Mouse (Mus musculus) stomach, postnatal 0 days (tissue): ENCODE results near the gene Pdzd2. TPM values are rescaled to one million over a fixed set of nuclear protein-coding genes. Genes with fewer than 3 reads are reported as not detected.

Experiments
- ATAC-seq: fragments of 200-750 bp; cut with Nextera tagmentation; 2 replicates; pipeline ENCODE4 v1.8.0; 2017; ENCODE audit not compliant: low FRiP score, low TSS enrichment
- DNase-seq: peaks from one replicate; pipeline ENCODE4 v3.0.0-alpha.2; 2016; ENCODE audit warnings: low spot score
- H3K27ac ChIP-seq: fragments of 300-500 bp; sonication (generic); replicated peaks from 2 replicates; pipeline ENCODE4 v1.5.1; 2014; ENCODE audit warnings: mild to moderate bottlenecking, control low read depth
- H3K27me3 ChIP-seq: fragments of 300-500 bp; sonication (generic); 2 replicates; pipeline ENCODE4 v1.6.1; 2014; ENCODE audit warnings: low read length; ENCODE audit not compliant: control insufficient read depth, insufficient read depth
- H3K36me3 ChIP-seq: fragments of 300-500 bp; sonication (generic); 2 replicates; pipeline ENCODE4 v1.6.1; 2014; ENCODE audit warnings: low read length, mixed read lengths; ENCODE audit not compliant: control insufficient read depth, insufficient read depth
- H3K4me1 ChIP-seq: fragments of 300-500 bp; sonication (generic); replicated peaks from 2 replicates; pipeline ENCODE4 v1.6.1; 2014; ENCODE audit warnings: antibody characterized with exemption; ENCODE audit not compliant: control insufficient read depth, insufficient read depth
- H3K4me2 ChIP-seq: fragments of 300-500 bp; sonication (generic); replicated peaks from 2 replicates; pipeline ENCODE4 v1.6.1; 2014; ENCODE audit warnings: low read depth, mild to moderate bottlenecking, control low read depth, moderate library complexity
- H3K4me3 ChIP-seq: fragments of 300-500 bp; sonication (generic); 2 replicates; pipeline ENCODE4 v1.5.1; 2014; ENCODE audit warnings: low read depth, low read length, control low read depth
- H3K9ac ChIP-seq: fragments of 300-500 bp; sonication (generic); 2 replicates; pipeline ENCODE4 v1.6.1; 2014; ENCODE audit warnings: mild to moderate bottlenecking, low read length, control low read depth, mixed read lengths
- H3K9me3 ChIP-seq: fragments of 300-500 bp; sonication (generic); 2 replicates; pipeline ENCODE4 v1.6.1; 2016; ENCODE audit warnings: low read length; ENCODE audit not compliant: control insufficient read depth
- CTCF ChIP-seq: IDR thresholded peaks from 2 replicates; pipeline ENCODE4 v1.5.1; 2016; ENCODE audit warnings: antibody characterized with exemption, low read depth, mild to moderate bottlenecking, moderate library complexity
- EP300 ChIP-seq: optimal IDR thresholded peaks from 2 replicates; pipeline ENCODE3; 2016; ENCODE audit warnings: antibody characterized with exemption
- WGBS: fragments of 180-500 bp; shearing (Covaris S2); extraction: QIAGEN DNeasy Blood & Tissue Kit; methylation state at CpG from one replicate; pipeline ENCODE4 v1.1.7; 2014; 5-methylcytosine and 5-hydroxymethylcytosine counted together
- polyA plus RNA-seq: library from polyadenylated mRNA; unstranded; fragments of >200 nt; fragmentation: Nextera tagmentation; extraction: Ambion mirVana; gene quantifications from 2 replicates; pipeline ENCODE4 v1.2.1, GENCODE M21; 2015

The Pdzd2 gene
- polyA plus RNA-seq, 1 experiment from 2014 or later = 19.1 TPM

DNA sequence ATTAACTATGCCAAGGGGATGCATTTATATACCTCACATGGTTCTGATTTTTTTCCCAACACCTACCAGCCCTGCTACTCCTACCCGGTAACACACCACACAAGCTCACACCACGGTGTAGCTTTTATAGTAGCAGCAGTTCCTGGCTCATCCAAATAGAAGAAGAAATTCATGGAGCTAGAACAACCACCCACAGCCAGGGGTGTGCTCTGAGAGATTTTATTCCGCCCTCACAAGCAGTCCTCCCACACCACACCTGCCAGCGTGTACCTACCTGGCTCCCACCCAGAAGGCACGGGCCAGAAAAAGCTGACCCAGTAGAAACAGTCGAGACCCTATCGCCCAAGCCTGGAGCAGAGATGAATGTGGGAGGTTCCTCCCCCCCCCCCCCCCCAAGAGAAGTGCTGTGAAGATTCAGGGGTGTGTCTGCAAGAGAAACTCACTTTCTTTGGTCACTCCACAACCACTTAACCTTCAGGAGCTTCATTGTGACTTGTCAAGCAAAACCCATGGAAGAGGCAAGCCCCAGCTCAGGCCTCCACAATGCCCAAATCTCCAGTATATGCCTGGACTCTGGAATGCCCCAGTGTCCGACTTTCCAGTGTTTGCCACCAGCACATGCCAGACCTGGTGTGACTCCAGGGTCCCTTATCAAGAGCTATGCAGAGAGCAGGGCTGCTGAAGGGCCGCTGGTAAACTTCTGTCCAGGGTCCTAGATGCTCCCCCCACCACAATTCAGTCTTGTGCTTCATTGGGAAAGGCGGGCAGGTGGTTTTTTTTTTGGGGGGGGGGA is 1.2 kb downstream of the Pdzd2 start:
- ATAC-seq (no peak), DNase-seq (no peak)
- peak overlapping the region; percentile 74 for H3K4me2 ChIP-seq
- H3K4me3 ChIP-seq = peak overlapping the region; percentile 65
- H3K9me3 ChIP-seq = no peaks in the 10 kb centered on the region
- 34% methylated on average over 10 of the region's 10 CpGs for WGBS
- H3K4me1 ChIP-seq = no peaks in the 10 kb centered on the region
- no peaks in the 10 kb centered on the region for H3K27me3 ChIP-seq
- H3K36me3 ChIP-seq = no peaks in the 10 kb centered on the region
- H3K27ac ChIP-seq = no peak overlapping the region
- no peak for TF ChIP-seq EP300
- TF ChIP-seq CTCF = no peak
- no peak overlapping the region for H3K9ac ChIP-seq

DNA sequence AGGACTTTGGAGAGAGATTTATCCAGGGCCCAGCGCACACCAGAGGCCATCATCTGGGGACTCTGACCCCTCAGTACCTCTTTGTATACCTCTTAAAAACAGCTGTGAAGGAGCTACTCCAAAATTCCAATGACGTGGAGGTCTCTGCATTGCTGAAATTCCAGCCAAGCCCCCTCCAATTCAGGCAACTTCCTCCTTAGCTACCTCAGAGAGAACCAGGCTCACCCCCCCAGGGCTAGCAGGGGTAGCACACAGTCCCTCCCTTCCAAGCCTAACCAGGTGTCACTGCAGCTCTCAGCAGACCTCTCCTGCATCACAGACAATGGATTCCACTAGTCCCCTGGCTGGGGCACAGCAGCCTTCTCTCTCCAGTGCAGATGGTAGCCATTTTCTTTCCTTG is 4.5 kb downstream of the Pdzd2 start:
- no peak overlapping the region for H3K9ac ChIP-seq
- no peaks in the 10 kb centered on the region for H3K4me1 ChIP-seq
- DNase-seq (no peak), ATAC-seq (no peak)
- no peak overlapping the region for H3K4me3 ChIP-seq
- 54% methylated on average over 2 of the region's 2 CpGs for WGBS
- TF ChIP-seq CTCF (no peak), EP300 (no peak)
- no peaks in the 10 kb centered on the region for H3K27me3 ChIP-seq
- H3K4me2 ChIP-seq = no peak overlapping the region
- H3K27ac ChIP-seq = no peak overlapping the region
- H3K9me3 ChIP-seq = no peaks in the 10 kb centered on the region
- no peaks in the 10 kb centered on the region for H3K36me3 ChIP-seq

DNA sequence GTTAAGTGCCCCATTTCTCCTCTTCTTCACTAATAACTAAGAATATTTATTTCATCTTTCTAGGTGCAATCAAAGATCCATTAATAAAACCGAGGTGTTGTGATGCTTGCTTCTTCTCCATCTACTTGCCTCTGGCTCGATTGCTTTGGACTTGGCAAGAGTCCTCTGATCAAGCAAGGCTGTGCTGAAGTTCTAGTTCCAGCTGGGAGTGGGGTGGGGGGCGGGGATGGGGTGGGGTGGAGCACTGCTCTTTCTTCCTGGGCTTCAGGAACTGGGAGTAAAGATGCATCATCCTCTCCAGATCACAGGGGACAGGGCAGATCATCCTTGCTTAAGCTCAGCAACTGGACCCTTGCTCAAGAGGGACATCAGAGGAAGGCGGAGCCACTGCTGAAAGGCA is 5.5 kb downstream of the Pdzd2 start:
- H3K27ac ChIP-seq = no peak overlapping the region
- no peak for DNase-seq
- 53% methylated on average over 4 of the region's 4 CpGs for WGBS
- ATAC-seq = no peak
- no peaks in the 10 kb centered on the region for H3K27me3 ChIP-seq
- no peak overlapping the region for H3K4me3 ChIP-seq
- H3K9me3 ChIP-seq = no peaks in the 10 kb centered on the region
- no peaks in the 10 kb centered on the region for H3K36me3 ChIP-seq
- H3K9ac ChIP-seq = no peak overlapping the region
- H3K4me1 ChIP-seq = no peaks in the 10 kb centered on the region
- H3K4me2 ChIP-seq = no peak overlapping the region
- TF ChIP-seq CTCF = no peak
- TF ChIP-seq EP300 = no peak

DNA sequence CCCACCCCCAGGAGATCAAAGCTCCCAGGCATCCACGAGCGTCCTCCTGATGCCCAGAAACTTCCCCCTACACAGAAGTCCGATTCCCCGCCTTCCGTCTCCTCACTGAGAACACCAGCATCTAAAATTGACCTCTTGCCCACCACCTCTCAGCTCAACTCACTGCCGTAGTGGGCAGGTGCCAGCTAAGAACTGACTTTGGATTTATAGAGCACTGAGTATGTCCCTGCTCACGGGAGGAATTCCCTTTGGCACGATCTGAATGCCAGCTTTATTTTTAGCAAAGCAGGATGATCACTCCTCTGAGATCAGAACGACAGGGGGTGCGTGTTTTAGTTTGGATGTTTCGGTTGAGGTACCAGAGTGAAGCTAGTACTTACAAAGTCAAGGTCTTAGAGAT is 7.1 kb downstream of the Pdzd2 start:
- no peak for DNase-seq
- TF ChIP-seq EP300 (no peak), CTCF (no peak)
- no peaks in the 10 kb centered on the region for H3K9me3 ChIP-seq
- no peak overlapping the region for H3K9ac ChIP-seq
- 67% methylated on average over 11 of the region's 11 CpGs for WGBS
- no peak for ATAC-seq
- H3K36me3 ChIP-seq = no peaks in the 10 kb centered on the region
- no peaks in the 10 kb centered on the region for H3K4me1 ChIP-seq
- no peak overlapping the region for H3K4me3 ChIP-seq
- H3K4me2 ChIP-seq = no peak overlapping the region
- H3K27ac ChIP-seq = no peak overlapping the region
- no peaks in the 10 kb centered on the region for H3K27me3 ChIP-seq

DNA sequence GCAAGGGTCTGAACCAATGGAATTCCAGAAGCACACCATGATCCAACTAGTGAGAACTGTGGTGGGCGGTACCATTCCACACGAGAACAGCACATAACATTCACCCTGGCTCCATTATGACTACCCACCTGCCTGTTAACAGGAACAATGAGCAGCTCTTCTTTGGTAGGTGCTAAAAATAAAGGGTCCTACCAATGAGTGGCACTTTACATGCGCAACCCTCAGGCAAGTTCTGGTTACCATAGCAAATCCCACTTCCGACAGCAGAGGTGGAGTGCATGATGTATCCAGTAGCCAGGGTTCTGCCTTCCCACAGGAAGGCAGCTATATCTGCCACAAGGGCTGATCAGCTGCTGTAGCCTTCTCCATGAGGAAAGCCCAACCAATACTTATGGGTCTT is 11.3 kb downstream of the Pdzd2 start:
- no peak overlapping the region for H3K4me3 ChIP-seq
- no peak overlapping the region for H3K27ac ChIP-seq
- H3K9me3 ChIP-seq = no peaks in the 10 kb centered on the region
- no peak overlapping the region for H3K9ac ChIP-seq
- ATAC-seq = no peak
- 85% methylated on average over 4 of the region's 4 CpGs for WGBS
- no peak overlapping the region for H3K4me2 ChIP-seq
- H3K4me1 ChIP-seq = no peaks in the 10 kb centered on the region
- H3K27me3 ChIP-seq = no peaks in the 10 kb centered on the region
- TF ChIP-seq CTCF (no peak), EP300 (no peak)
- H3K36me3 ChIP-seq = no peaks in the 10 kb centered on the region
- DNase-seq = no peak

DNA sequence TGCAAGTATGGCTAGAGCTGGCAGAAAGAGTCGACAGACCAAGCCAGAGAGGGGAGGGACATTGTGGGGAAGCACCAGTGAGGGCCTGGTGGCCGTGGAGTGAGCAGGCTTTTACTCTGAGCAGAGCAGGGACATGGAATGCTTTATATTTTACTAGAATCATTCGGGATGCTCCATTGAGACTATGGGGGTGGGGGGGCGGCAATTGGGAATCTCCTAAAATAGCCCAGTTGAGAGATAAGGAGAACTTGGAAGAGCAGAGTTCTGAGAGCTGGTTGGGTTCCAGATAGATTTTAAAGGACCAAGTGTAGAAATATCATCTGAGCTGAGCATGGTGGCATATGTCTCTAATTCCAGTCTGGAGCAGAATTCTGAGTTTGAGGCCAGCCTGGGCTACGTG is 14.5 kb downstream of the Pdzd2 start:
- ATAC-seq (no peak), DNase-seq (no peak)
- Histone ChIP-seq H3K27ac (no peak overlapping the region), H3K4me1 (no peaks in the 10 kb centered on the region), H3K4me2 (no peak overlapping the region), H3K9me3 (no peaks in the 10 kb centered on the region), H3K27me3 (no peaks in the 10 kb centered on the region), H3K9ac (no peak overlapping the region), H3K4me3 (no peak overlapping the region), H3K36me3 (no peaks in the 10 kb centered on the region)
- WGBS = 75% methylated on average over 5 of the region's 5 CpGs
- TF ChIP-seq EP300 (no peak), CTCF (no peak)
